Mouse (Mus musculus) stomach, embryonic 16.5 days (tissue): ENCODE measurements at regions not wholly inside any gene's neighbourhood (a gene's known extent, or its start where the extent isn't known, plus 50 kb on each side); places are given as distances from the start of the nearest gene placed in this dataset.

Experiments used
- ATAC-seq: fragments of 200-750 bp; cut with Nextera tagmentation; 2 replicates; pipeline ENCODE4 v1.8.0; 2017; ENCODE audit warnings: moderate number of reproducible peaks, moderate TSS enrichment; ENCODE audit not compliant: insufficient read depth, low FRiP score
- H3K27ac ChIP-seq: fragments of 300-500 bp; sonication (generic); 2 replicates; pipeline ENCODE4 v1.5.1; 2014; ENCODE audit warnings: low read length
- H3K27me3 ChIP-seq: fragments of 300-500 bp; sonication (generic); 2 replicates; pipeline ENCODE4 v1.6.1; 2014; ENCODE audit warnings: low read length, control low read depth, mixed read lengths; ENCODE audit not compliant: control insufficient read depth, insufficient read depth
- H3K36me3 ChIP-seq: fragments of 300-500 bp; sonication (generic); 2 replicates; pipeline ENCODE4 v1.6.1; 2014; ENCODE audit warnings: low read length; ENCODE audit not compliant: control insufficient read depth, insufficient read depth
- H3K4me1 ChIP-seq: fragments of 300-500 bp; sonication (generic); 2 replicates; pipeline ENCODE4 v1.6.1; 2014; ENCODE audit warnings: low read length, control low read depth, mixed read lengths; ENCODE audit not compliant: control insufficient read depth, insufficient read depth
- H3K4me2 ChIP-seq: fragments of 300-500 bp; sonication (generic); 2 replicates; pipeline ENCODE4 v1.6.1; 2014; ENCODE audit warnings: low read depth, low read length, mixed read lengths
- H3K4me3 ChIP-seq: fragments of 300-500 bp; sonication (generic); replicated peaks from 2 replicates; pipeline ENCODE4 v1.5.1; 2014; ENCODE audit warnings: mild to moderate bottlenecking, low read length
- H3K9ac ChIP-seq: fragments of 300-500 bp; sonication (generic); 2 replicates; pipeline ENCODE4 v1.6.1; 2014; ENCODE audit warnings: low read length
- H3K9me3 ChIP-seq: fragments of 300-500 bp; sonication (generic); replicated peaks from 2 replicates; pipeline ENCODE4 v1.6.1; 2016; ENCODE audit warnings: low read length, control low read depth; ENCODE audit not compliant: control insufficient read depth
- WGBS: fragments of 180-500 bp; shearing (Covaris S2); extraction: QIAGEN DNeasy Blood & Tissue Kit; methylation state at CpG from one replicate; pipeline ENCODE4 v1.1.7; 2014; 5-methylcytosine and 5-hydroxymethylcytosine counted together

- H3K27me3 ChIP-seq, result no peaks in the 10 kb centered on the region
- no peak for ATAC-seq
- peaks cover 8% of the 10 kb centered on the region; the same call in 1 of the 2 replicates for H3K4me1 ChIP-seq
- no peak overlapping the region; the same call in 1 of the 2 replicates for H3K27ac ChIP-seq
- H3K36me3 ChIP-seq, result no peaks in the 10 kb centered on the region
- no peak overlapping the region for H3K4me3 ChIP-seq
- no peak overlapping the region for H3K4me2 ChIP-seq
- no peak overlapping the region for H3K9ac ChIP-seq
- no peaks in the 10 kb centered on the region for H3K9me3 ChIP-seq
- WGBS, result 72% methylated on average over 2 of the region's 2 CpGs
These were observed 369.3 kb downstream of the Tns1 start for GRCm38 (mm10) chr1:73754928-73755327.

GRCm38 (mm10) chr1:73753157-73753556 lies 371.1 kb downstream of the Tns1 start:
- Histone ChIP-seq H3K9ac (no peak overlapping the region), H3K27me3 (no peaks in the 10 kb centered on the region), H3K4me1 (peaks cover 2% of the 10 kb centered on the region; the same call in 1 of the 2 replicates), H3K4me2 (no peak overlapping the region), H3K4me3 (no peak overlapping the region), H3K27ac (no peak overlapping the region), H3K9me3 (no peaks in the 10 kb centered on the region), H3K36me3 (no peaks in the 10 kb centered on the region)
- no peak for ATAC-seq
- 83% methylated on average over 2 of the region's 2 CpGs for WGBS

- H3K27me3 ChIP-seq, result no peaks in the 10 kb centered on the region
- no peak overlapping the region for H3K9ac ChIP-seq
- no peak for ATAC-seq
- H3K36me3 ChIP-seq, result no peaks in the 10 kb centered on the region
- H3K4me3 ChIP-seq, result no peak overlapping the region
- no peak overlapping the region for H3K27ac ChIP-seq
- H3K4me1 ChIP-seq, result peaks cover 14% of the 10 kb centered on the region
- H3K4me2 ChIP-seq, result no peak overlapping the region
- H3K9me3 ChIP-seq, result no peaks in the 10 kb centered on the region
These were observed 375.5 kb downstream of the Tns1 start for GRCm38 (mm10) chr1:73748702-73749101.

- ATAC-seq, result peak; percentile 38; the same call in 1 of the 2 replicates
- no peaks in the 10 kb centered on the region for H3K9me3 ChIP-seq
- peaks cover 20% of the 10 kb centered on the region for H3K4me1 ChIP-seq
- 67% methylated on average over 4 of the region's 4 CpGs for WGBS
- H3K4me3 ChIP-seq, result no peak overlapping the region
- H3K27me3 ChIP-seq, result no peaks in the 10 kb centered on the region
- no peaks in the 10 kb centered on the region for H3K36me3 ChIP-seq
- peak overlapping the region; percentile 72 for H3K27ac ChIP-seq
- no peak overlapping the region for H3K4me2 ChIP-seq
- no peak overlapping the region for H3K9ac ChIP-seq
These were observed 379.6 kb downstream of the Tns1 start for GRCm38 (mm10) chr1:73744555-73745234.

- WGBS, result 17% methylated on average over 6 of the region's 6 CpGs
- no peaks in the 10 kb centered on the region for H3K36me3 ChIP-seq
- peak; percentile 89 for ATAC-seq
- H3K4me1 ChIP-seq, result peaks cover 20% of the 10 kb centered on the region
- H3K9me3 ChIP-seq, result no peaks in the 10 kb centered on the region
- H3K4me3 ChIP-seq, result no peak overlapping the region
- H3K27me3 ChIP-seq, result no peaks in the 10 kb centered on the region
- H3K4me2 ChIP-seq, result no peak overlapping the region
- peak overlapping the region; percentile 85 for H3K27ac ChIP-seq
- peak overlapping the region; percentile 49; the same call in 1 of the 2 replicates for H3K9ac ChIP-seq
These were observed 380.3 kb downstream of the Tns1 start for GRCm38 (mm10) chr1:73743737-73744554.

GRCm38 (mm10) chr1:73737083-73737482 lies 387.2 kb downstream of the Tns1 start:
- H3K27ac ChIP-seq, result no peak overlapping the region
- no peaks in the 10 kb centered on the region for H3K36me3 ChIP-seq
- H3K9me3 ChIP-seq, result no peaks in the 10 kb centered on the region
- no peaks in the 10 kb centered on the region for H3K27me3 ChIP-seq
- no peak overlapping the region for H3K9ac ChIP-seq
- H3K4me2 ChIP-seq, result no peak overlapping the region
- no peak overlapping the region for H3K4me3 ChIP-seq
- H3K4me1 ChIP-seq, result no peaks in the 10 kb centered on the region
- ATAC-seq, result peak; percentile 33; the same call in 1 of the 2 replicates

- no peak for ATAC-seq
- Histone ChIP-seq H3K27ac (no peak overlapping the region), H3K36me3 (no peaks in the 10 kb centered on the region), H3K9ac (no peak overlapping the region), H3K27me3 (no peaks in the 10 kb centered on the region), H3K4me3 (no peak overlapping the region), H3K4me2 (no peak overlapping the region), H3K9me3 (peaks cover 4% of the 10 kb centered on the region; the same call in 1 of the 2 replicates), H3K4me1 (no peaks in the 10 kb centered on the region)
- whole genome bisulfite sequencing, result 93% methylated on average over 1 of the region's 1 CpGs
These were observed 395.9 kb downstream of the Tns1 start for GRCm38 (mm10) chr1:73728377-73728776.

GRCm38 (mm10) chr1:73727781-73728180 lies 396.5 kb downstream of the Tns1 start:
- H3K27ac ChIP-seq, result no peak overlapping the region
- no peaks in the 10 kb centered on the region for H3K36me3 ChIP-seq
- no peaks in the 10 kb centered on the region for H3K27me3 ChIP-seq
- H3K4me1 ChIP-seq, result no peaks in the 10 kb centered on the region
- peaks cover 4% of the 10 kb centered on the region; the same call in 1 of the 2 replicates for H3K9me3 ChIP-seq
- no peak overlapping the region for H3K4me2 ChIP-seq
- no peak overlapping the region for H3K4me3 ChIP-seq
- no peak for ATAC-seq
- no peak overlapping the region for H3K9ac ChIP-seq

GRCm38 (mm10) chr1:73726658-73727057 lies 397.6 kb downstream of the Tns1 start:
- Histone ChIP-seq H3K27me3 (no peaks in the 10 kb centered on the region), H3K4me1 (no peaks in the 10 kb centered on the region), H3K36me3 (no peaks in the 10 kb centered on the region), H3K9ac (no peak overlapping the region), H3K4me3 (no peak overlapping the region), H3K4me2 (no peak overlapping the region), H3K9me3 (peaks cover 4% of the 10 kb centered on the region; the same call in 1 of the 2 replicates), H3K27ac (no peak overlapping the region)
- ATAC-seq, result no peak
- WGBS, result 96% methylated on average over 2 of the region's 2 CpGs
